Mouse (Mus musculus) kidney, adult 2 months (tissue): ENCODE results near the gene Fpgs. TPM values are rescaled to one million over a fixed set of nuclear protein-coding genes. Genes with fewer than 3 reads are reported as not detected.
A peak's percentile ranks its signal among the peaks of the same experiment; 100 is the strongest.

ENCODE experiments used
- DNase-seq: peaks from one replicate; pipeline ENCODE4 v3.0.0; 2021
- H3K27ac ChIP-seq: fragments of 200-500 bp; 2 replicates; pipeline ENCODE4 v1.5.1; 2012; ENCODE audit warnings: low read depth, low read length, control low read depth, inconsistent platforms; ENCODE audit not compliant: insufficient read depth
- H3K27me3 ChIP-seq: fragments of 200-500 bp; replicated peaks from 2 replicates; pipeline ENCODE4 v1.6.1; 2012; ENCODE audit warnings: mild to moderate bottlenecking, moderate library complexity, low read length, inconsistent platforms; ENCODE audit not compliant: control insufficient read depth, insufficient read depth
- H3K36me3 ChIP-seq: fragments of 200-500 bp; 2 replicates; pipeline ENCODE4 v1.6.1; 2012; ENCODE audit warnings: mild to moderate bottlenecking, moderate library complexity, low read length, inconsistent platforms; ENCODE audit not compliant: control insufficient read depth, insufficient read depth
- H3K4me1 ChIP-seq: fragments of 200-500 bp; 2 replicates; pipeline ENCODE4 v1.6.1; 2011; ENCODE audit warnings: low read length; ENCODE audit not compliant: control insufficient read depth, insufficient read depth
- H3K4me3 ChIP-seq: fragments of 200-500 bp; 2 replicates; pipeline ENCODE4 v1.5.1; 2011; ENCODE audit warnings: mild to moderate bottlenecking, low read depth, low read length, control low read depth; ENCODE audit not compliant: insufficient read depth
- CTCF ChIP-seq: fragments of 200-500 bp; conservative IDR thresholded peaks from 2 replicates; pipeline ENCODE4 v1.5.1; 2011; ENCODE audit warnings: low read depth, mild to moderate bottlenecking, control low read depth, low read length, moderate library complexity, mixed read lengths; ENCODE audit not compliant: insufficient read depth, insufficient read length
- POLR2A ChIP-seq: fragments of 200-500 bp; IDR thresholded peaks from one replicate; pipeline ENCODE4 v1.6.1; 2011; ENCODE audit warnings: low read depth, low read length, control low read depth
- WGBS: fragments of 180-500 bp; shearing (Covaris S2); methylation state at CpG from one replicate; pipeline ENCODE4 v1.1.7; 2018; 5-methylcytosine and 5-hydroxymethylcytosine counted together
- polyA plus RNA-seq: library from polyadenylated mRNA; depleted of rRNA; stranded (reverse); fragments of >200 nt; gene quantifications from 2 replicates; pipeline ENCODE4 v1.2.3, GENCODE M21; 2012

Gene Fpgs
- polyA plus RNA-seq, 1 experiment = 147 TPM

DNA sequence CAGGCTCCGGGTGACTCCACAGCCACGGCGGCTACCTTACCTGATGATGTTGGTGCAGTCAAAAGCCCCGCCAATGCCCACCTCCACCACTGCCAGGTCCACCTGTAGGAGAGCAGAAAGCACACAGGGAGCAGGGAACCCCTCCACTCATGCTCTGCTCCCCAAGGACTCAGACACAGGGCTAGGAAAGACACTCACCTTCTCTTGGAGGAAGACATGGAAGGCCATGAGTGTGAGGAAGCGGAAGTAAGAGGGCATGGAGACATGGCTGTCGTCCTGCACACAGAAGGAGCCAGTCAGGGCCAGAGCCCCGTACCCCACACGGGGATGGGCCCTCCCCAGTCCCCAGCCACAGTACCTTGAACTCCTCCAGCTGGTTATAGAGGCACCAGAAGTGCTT is 16.4 kb downstream of the Fpgs start:
- Histone ChIP-seq H3K4me1 (peaks cover 3% of the 10 kb centered on the region; the same call in 1 of the 2 replicates), H3K4me3 (no peak overlapping the region), H3K36me3 (peaks cover 4% of the 10 kb centered on the region; the same call in 1 of the 2 replicates), H3K27me3 (no peaks in the 10 kb centered on the region), H3K27ac (no peak overlapping the region)
- TF ChIP-seq CTCF (no peak), POLR2A (no peak)
- 95% methylated on average over 8 of the region's 8 CpGs for WGBS
- DNase-seq = no peak

DNA sequence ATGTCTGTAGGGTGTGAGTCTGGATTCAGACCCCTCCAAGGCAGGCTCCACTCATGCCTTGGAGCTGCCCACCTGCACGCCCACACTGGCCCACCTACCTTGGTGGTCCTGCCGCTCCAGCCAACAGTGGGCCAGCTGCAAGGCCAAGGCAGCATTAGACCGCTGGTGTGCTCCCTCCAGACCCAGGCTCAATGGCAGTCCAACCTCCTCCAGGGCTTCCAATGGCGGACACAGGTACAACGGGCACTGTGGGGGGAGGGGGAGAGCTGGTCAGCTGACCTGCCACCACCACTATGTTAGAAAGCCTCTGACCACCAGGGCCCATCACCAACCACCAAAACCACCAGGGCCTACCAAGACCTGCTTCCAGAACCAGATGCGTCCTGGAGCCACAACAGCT is 17.3 kb downstream of the Fpgs start:
- Histone ChIP-seq H3K4me1 (no peaks in the 10 kb centered on the region; the same call in 1 of the 2 replicates), H3K27ac (no peak overlapping the region), H3K36me3 (peaks cover 4% of the 10 kb centered on the region; the same call in 1 of the 2 replicates), H3K27me3 (no peaks in the 10 kb centered on the region), H3K4me3 (no peak overlapping the region)
- WGBS = 83% methylated on average over 6 of the region's 6 CpGs
- TF ChIP-seq POLR2A (no peak), CTCF (no peak)
- no peak for DNase-seq

DNA sequence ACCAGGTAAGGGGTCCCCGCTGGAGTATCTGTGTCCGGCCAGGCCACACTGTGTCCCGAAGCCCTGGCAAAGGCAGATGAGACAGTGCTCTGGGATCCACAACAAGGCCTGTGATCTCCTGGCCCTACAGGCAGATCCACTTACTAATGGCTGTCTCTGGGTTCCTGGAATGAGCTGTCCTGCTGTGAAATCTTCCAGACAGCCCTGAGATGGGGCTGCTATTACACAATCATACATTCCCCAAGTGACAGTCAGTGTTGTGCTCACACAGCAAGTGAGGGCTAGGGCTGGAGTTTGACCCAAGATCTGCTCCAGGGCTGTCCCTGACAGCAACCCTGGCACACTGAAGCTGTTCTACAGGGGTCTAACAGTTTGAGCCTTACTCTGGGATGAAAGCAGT is 18.1 kb downstream of the Fpgs start:
- WGBS = 84% methylated on average over 3 of the region's 3 CpGs
- peak; percentile 45 for DNase-seq
- peaks cover 4% of the 10 kb centered on the region; the same call in 1 of the 2 replicates for H3K36me3 ChIP-seq

DNA sequence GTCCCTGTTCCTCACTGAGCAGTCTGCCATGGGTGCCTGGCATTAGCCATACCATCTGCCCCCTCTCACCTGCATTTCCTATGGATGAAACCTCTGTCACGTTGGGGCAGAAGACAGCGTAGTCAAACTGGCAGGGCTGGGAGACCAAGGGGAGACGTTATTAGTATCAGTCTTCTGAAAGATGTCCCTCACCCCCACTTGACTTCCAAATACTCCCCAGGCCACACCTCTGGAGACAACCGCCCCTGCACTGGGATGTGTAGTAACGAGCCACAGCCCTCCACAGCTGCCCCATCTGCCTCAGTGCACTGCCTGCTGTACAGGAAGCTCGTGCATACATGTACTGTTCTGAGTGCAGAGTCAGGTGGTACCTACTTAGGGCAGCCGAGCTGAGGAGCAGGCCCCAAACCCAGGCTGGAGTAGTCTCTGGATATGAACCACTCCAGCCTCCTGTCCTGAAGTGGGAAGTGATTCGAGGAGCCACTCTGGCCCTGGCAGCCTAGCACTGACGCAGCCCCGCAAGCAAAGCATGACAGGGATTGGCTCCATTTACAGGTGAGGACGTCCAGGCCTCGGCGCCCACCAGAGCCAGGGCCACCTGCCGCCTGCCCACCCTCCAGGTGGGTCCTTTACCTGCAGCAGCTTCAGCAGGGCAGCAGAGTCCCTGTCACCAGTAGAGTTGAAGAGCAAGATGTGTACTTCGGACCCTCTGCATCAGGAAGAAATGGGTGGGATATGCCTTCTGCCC is 19.1 kb downstream of the Fpgs start:
- Histone ChIP-seq H3K4me1 (no peaks in the 10 kb centered on the region), H3K4me3 (no peak overlapping the region), H3K27me3 (no peaks in the 10 kb centered on the region), H3K36me3 (peaks cover 4% of the 10 kb centered on the region; the same call in 1 of the 2 replicates), H3K27ac (no peak overlapping the region)
- DNase-seq = no peak
- 88% methylated on average over 15 of the region's 15 CpGs for WGBS
- TF ChIP-seq POLR2A (no peak), CTCF (no peak)

More for the DNA sequence above, 18.1 kb downstream of the Fpgs start:
- TF ChIP-seq POLR2A (no peak), CTCF (no peak)
- Histone ChIP-seq H3K4me3 (no peak overlapping the region), H3K4me1 (no peaks in the 10 kb centered on the region), H3K27me3 (no peaks in the 10 kb centered on the region), H3K27ac (no peak overlapping the region)

DNA sequence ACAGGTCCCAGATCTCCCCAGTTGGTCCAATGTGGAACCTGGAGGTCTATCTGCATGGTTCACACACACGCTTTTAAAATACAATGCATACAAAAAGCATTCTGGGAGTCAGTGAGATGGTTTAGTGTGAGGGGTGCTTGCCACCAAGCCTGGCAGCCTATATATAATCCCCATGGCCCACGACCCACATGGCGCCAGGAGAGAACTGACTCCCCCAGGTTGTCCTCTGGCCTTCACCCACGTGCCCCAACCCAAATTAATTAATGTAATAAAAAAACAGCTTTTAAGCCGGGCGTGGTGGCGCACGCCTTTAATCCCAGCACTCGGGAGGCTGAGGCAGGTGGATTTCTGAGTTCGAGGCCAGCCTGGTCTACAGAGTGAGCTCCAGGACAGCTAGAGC is 20.2 kb downstream of the Fpgs start:
- Histone ChIP-seq H3K4me1 (no peaks in the 10 kb centered on the region), H3K27ac (no peak overlapping the region), H3K27me3 (no peaks in the 10 kb centered on the region), H3K4me3 (no peak overlapping the region), H3K36me3 (peaks cover 4% of the 10 kb centered on the region; the same call in 1 of the 2 replicates)
- TF ChIP-seq POLR2A (no peak), CTCF (no peak)
- DNase-seq = no peak
- 81% methylated on average over 10 of the region's 10 CpGs for WGBS

DNA sequence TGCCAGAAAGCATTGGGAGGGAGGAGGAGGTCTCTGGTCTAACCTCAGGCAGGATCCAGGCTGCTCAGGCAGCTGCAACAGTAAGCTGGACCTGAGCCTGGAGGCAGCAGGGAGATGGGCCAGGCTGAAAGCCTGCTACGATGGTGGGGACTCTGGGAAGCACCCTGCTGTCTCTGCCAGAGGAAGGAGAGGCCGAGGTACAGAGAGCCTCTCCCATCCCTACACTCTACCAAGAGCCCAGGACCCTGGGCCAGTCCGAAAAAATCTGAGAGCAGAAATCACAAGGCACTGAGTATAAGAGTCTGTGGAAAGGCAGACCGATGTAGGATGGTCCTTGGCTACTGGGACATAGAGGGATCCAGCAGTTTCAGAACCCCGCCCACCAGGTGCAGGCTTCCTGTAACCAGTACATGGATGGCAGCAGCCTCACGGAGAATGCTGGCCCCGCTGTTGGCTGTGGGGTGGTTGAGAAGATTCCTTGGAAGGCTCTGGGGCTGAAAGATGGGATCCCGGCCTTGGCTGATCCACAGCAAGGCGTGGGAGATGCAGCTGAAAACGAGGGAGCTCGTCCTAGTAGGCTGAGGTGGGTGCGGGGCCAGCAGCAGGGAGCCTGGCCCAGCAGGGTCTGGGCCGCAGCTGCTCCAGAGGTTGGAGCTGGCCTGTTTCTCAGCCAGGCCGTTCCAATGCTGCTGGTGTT is 21.1 kb downstream of the Fpgs start:
- WGBS = 70% methylated on average over 14 of the region's 14 CpGs
- TF ChIP-seq CTCF = no peak
- TF ChIP-seq POLR2A = no peak
- no peak overlapping the region for H3K27ac ChIP-seq
- no peaks in the 10 kb centered on the region for H3K27me3 ChIP-seq
- no peak overlapping the region for H3K4me3 ChIP-seq
- H3K4me1 ChIP-seq = no peaks in the 10 kb centered on the region
- DNase-seq = no peak
- peaks cover 4% of the 10 kb centered on the region; the same call in 1 of the 2 replicates for H3K36me3 ChIP-seq

DNA sequence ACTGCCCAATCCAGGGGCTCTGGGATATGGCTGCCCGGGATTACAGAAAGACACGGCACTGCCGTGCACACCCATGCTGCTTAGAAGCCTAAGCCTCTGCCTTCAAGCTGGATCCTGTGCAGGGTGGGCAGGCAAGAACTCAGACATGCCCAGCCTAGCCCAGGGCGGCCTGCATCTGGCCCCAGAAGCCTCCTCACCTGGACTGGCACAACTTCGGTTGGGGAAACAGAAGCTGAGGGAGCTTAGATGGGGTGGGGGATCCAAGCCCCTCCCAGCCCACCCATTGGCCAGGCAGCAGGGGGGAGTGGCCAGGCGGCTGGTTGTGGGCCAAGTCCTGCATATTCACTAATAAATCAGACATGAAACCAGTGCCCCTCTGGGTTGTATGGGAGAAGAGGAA is 22.2 kb downstream of the Fpgs start:
- TF ChIP-seq CTCF (no peak), POLR2A (no peak)
- Histone ChIP-seq H3K27ac (no peak overlapping the region), H3K36me3 (0 out of 2 replicates have a peak, but pooled peaks cover 2% of the 10 kb centered on the region), H3K4me3 (no peak overlapping the region), H3K27me3 (no peaks in the 10 kb centered on the region), H3K4me1 (no peaks in the 10 kb centered on the region)
- 65% methylated on average over 6 of the region's 6 CpGs for WGBS
- no peak for DNase-seq
